Mouse (Mus musculus): Measurements from ENCODE around the gene Ptpru. TPM values are rescaled to one million over a fixed set of nuclear protein-coding genes. Genes with fewer than 3 reads are reported as not detected.

Ptpru gene
- polyA plus RNA-seq, 1 experiment from 2014 or later: 14.1 TPM

DNA sequence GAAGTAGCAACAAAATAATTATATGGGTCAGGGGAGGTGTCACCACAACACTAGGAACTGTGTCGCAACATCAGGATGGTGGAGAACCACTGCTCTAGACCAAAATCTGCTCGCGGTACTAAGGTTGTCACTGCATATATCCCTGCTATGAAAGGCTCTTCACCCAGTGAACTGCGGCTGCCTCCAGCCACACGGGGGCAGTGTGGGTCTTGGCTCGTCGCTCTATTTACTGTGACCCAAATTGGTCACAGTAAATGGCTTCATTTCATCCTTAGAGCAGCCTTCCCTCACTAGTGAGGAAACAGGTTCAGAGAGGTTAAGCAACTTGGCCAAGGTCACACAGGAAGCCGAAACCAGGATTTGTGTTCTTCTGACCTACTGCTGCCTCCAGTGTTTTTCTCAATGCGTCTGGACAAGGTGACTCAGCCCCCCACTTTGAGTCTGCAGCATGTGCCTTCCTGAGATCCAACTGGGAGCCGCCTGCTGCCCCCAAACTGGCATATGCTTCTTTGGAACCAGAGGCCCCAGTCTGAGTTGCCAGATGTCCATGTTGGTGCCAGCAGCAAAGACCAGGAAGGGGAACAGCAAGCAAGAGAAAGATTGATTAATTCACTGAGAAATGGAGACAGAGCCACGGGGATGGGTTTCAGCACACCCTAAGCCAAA is 114.5 kb downstream of the Ptpru start:
- Histone ChIP-seq H3K4me2 (no peak overlapping the region), H3K27ac (no peak overlapping the region), H3K4me3 (no peak overlapping the region), H3K9me3 (no peaks in the 10 kb centered on the region), H3K9ac (no peak overlapping the region), H3K4me1 (0 out of 2 replicates have a peak, but pooled peaks cover 3% of the 10 kb centered on the region), H3K27me3 (no peaks in the 10 kb centered on the region), H3K36me3 (no peaks in the 10 kb centered on the region)
- WGBS: 59% methylated on average over 11 of the region's 11 CpGs
- no peak for ATAC-seq (ENCODE audit: insufficient number of reproducible peaks, low FRiP score, low TSS enrichment, low read depth)

DNA sequence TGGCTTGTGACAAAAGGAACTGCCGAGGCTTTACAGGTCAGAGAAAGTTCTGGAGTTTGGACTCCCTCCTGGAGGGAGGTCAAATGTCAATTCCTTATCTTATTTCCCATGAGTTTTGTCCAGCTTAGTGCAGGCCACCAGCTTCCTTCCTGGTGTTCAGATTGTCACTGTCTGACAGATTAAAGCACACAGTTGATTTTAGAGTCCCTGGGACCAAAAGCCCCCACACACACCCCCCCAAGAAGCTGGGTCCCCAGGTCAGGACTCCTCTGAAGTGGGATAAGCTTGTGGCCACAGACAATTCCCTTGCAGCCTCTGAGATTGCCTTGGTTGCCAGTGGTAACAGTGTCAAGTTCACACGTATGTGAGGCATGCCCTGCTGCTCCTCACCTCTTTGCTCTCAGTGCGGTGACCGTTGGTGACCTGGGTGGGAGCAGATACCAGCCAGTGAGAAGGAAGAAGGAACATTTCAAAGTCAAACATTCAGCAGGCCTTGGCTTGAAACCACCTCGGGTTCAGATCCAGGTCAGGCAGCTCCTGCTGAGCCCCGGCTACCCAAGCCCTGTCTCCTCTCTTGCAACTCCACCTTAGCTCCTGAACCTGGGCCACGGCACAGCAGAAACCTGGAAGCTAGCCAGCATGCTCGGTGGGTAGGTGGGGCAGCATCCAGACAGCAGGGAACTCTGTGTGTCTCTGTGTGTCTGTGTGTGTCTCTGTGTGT is 115.8 kb downstream of the Ptpru start:
- H3K27ac ChIP-seq: no peak overlapping the region
- H3K36me3 ChIP-seq: no peaks in the 10 kb centered on the region
- H3K9ac ChIP-seq: no peak overlapping the region
- H3K4me2 ChIP-seq: no peak overlapping the region
- 0 out of 2 replicates have a peak, but pooled peaks have one; percentile 25 for ATAC-seq (ENCODE audit: insufficient number of reproducible peaks, low FRiP score, low TSS enrichment, low read depth)
- 23% methylated on average over 8 of the region's 8 CpGs for WGBS
- H3K4me1 ChIP-seq: 0 out of 2 replicates have a peak, but pooled peaks cover 3% of the 10 kb centered on the region
- H3K9me3 ChIP-seq: no peaks in the 10 kb centered on the region
- no peak overlapping the region for H3K4me3 ChIP-seq
- H3K27me3 ChIP-seq: no peaks in the 10 kb centered on the region

DNA sequence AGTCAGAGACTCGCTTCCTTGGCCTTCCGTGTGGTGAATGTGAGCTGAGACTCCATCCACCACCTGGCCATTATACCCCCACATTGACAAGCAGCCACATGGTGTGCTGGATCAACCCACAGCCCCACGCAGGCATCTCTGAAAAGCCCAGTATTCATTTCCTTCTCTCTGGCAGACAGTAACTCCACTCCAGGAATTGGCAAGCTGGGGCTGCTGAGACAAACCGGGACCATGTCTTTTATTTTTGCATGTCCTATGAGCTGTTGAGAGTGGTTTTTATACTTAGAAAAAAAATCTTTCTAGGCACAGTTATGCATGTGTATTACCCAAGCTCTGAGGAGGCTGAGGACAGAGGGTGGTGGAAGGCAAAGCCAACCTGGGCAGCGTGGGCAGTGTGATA is 118.9 kb downstream of the Ptpru start:
- 66% methylated on average over 5 of the region's 5 CpGs for WGBS
- Histone ChIP-seq H3K4me2 (no peak overlapping the region), H3K4me3 (no peak overlapping the region), H3K4me1 (0 out of 2 replicates have a peak, but pooled peaks cover 3% of the 10 kb centered on the region), H3K27ac (no peak overlapping the region), H3K9me3 (no peaks in the 10 kb centered on the region), H3K9ac (no peak overlapping the region), H3K27me3 (no peaks in the 10 kb centered on the region), H3K36me3 (no peaks in the 10 kb centered on the region)
- ATAC-seq (ENCODE audit: insufficient number of reproducible peaks, low FRiP score, low TSS enrichment, low read depth): no peak

Other genes starting within 250 kb of the Ptpru start
- 44.6 and 48.3 TPM in 2 replicates for gene Mecr, start 5.2 kb upstream of the Ptpru start, polyA plus RNA-seq (2015; fragmentation: Nextera tagmentation; extraction: Ambion mirVana)
- gene Srsf4, start 35.3 kb upstream of the Ptpru start, polyA plus RNA-seq (2015; fragmentation: Nextera tagmentation; extraction: Ambion mirVana): 97.7 and 99.5 TPM in 2 replicates
- gene Tmem200b, start 83.5 kb upstream of the Ptpru start, polyA plus RNA-seq (2015; fragmentation: Nextera tagmentation; extraction: Ambion mirVana): 3.3 and 3.9 TPM in 2 replicates
- 0.10 TPM in 2 replicates for gene Gm10300, start 236.4 kb upstream of the Ptpru start, polyA plus RNA-seq (2015; fragmentation: Nextera tagmentation; extraction: Ambion mirVana)
- gene Epb41, start 237.0 kb upstream of the Ptpru start, polyA plus RNA-seq (2015; fragmentation: Nextera tagmentation; extraction: Ambion mirVana): 57.3 and 59.8 TPM in 2 replicates

Measured in limb, embryonic 15.5 days (tissue).